Mouse (Mus musculus) CH12.LX (cell line): ENCODE data around the gene Tspan9. TPM values are rescaled to one million over a fixed set of nuclear protein-coding genes. Genes with fewer than 3 reads are reported as not detected.

ENCODE experiments used
- DNase-seq: peaks from one replicate; pipeline ENCODE4 v3.0.0-alpha.2; 2013; ENCODE audit errors: extremely low read depth
- H3K27ac ChIP-seq: 2 replicates; pipeline ENCODE4 v1.5.1; 2012; ENCODE audit warnings: low read depth, mild to moderate bottlenecking, control low read depth, moderate library complexity; ENCODE audit not compliant: insufficient read depth
- H3K27me3 ChIP-seq: replicated peaks from 2 replicates; pipeline ENCODE3; 2012; ENCODE audit warnings: inconsistent platforms
- H3K36me3 ChIP-seq, 2 experiments: replicated peaks in 1 of 2; 2 replicates each; pipeline versions ENCODE3 to v1.6.1; 2012; ENCODE audit warnings: inconsistent platforms in 1 of 2, low read length in 1 of 2, mild to moderate bottlenecking in 1 of 2, mixed read lengths in 1 of 2, moderate library complexity in 1 of 2; ENCODE audit not compliant: control insufficient read depth in 1 of 2, insufficient read depth in 1 of 2
- H3K4me1 ChIP-seq, 2 experiments: 2 replicates each; pipeline ENCODE4 v1.6.1; 2012; ENCODE audit warnings: inconsistent platforms in 1 of 2, moderate library complexity in 1 of 2; ENCODE audit not compliant: insufficient read depth in 2 of 2, control insufficient read depth in 1 of 2
- H3K4me2 ChIP-seq: 2 replicates; pipeline ENCODE4 v1.6.1; 2012; ENCODE audit warnings: low read depth, mild to moderate bottlenecking, control low read depth; ENCODE audit not compliant: poor library complexity, insufficient read depth, severe bottlenecking
- H3K4me3 ChIP-seq, 3 experiments: fragments of 150-350 bp in 1 of 3; sonication (generic) in 1 of 3; replicated peaks in 1 of 3; 2 replicates each; pipeline versions ENCODE3 to v1.5.1; 2011 to 2012; ENCODE audit warnings: low read depth in 2 of 3, low read length in 2 of 3, mild to moderate bottlenecking in 2 of 3, moderate library complexity in 2 of 3, control low read depth in 1 of 3, improper control_type of control experiment in 1 of 3, inconsistent platforms in 1 of 3, mixed read lengths in 1 of 3; ENCODE audit not compliant: poor library complexity in 1 of 3
- H3K79me2 ChIP-seq: replicated peaks from 2 replicates; pipeline ENCODE4 v1.6.1; 2012; ENCODE audit warnings: mild to moderate bottlenecking, moderate library complexity; ENCODE audit not compliant: control insufficient read depth, poor library complexity, insufficient read depth, severe bottlenecking; ENCODE audit errors: extremely low read depth
- H3K9ac ChIP-seq: 2 replicates; pipeline ENCODE4 v1.6.1; 2012; ENCODE audit warnings: low read depth, mild to moderate bottlenecking, control low read depth, moderate library complexity; ENCODE audit not compliant: insufficient read depth
- H3K9me3 ChIP-seq: replicated peaks from 2 replicates; pipeline ENCODE3; 2012; ENCODE audit warnings: low read length, inconsistent platforms, mixed read lengths
- CHD1 ChIP-seq: IDR thresholded peaks from 2 replicates; pipeline ENCODE4 v1.6.1; 2012; ENCODE audit warnings: low read depth, low read length, improper control_type of control experiment, inconsistent platforms
- CTCF ChIP-seq, 2 experiments: IDR thresholded peaks in 1 of 2; conservative IDR thresholded peaks in 1 of 2; 2 replicates each; pipeline ENCODE4 v1.5.1; 2011 to 2012; ENCODE audit warnings: low read depth in 2 of 2, low read length in 2 of 2, improper control_type of control experiment in 1 of 2, inconsistent platforms in 1 of 2, mild to moderate bottlenecking in 1 of 2, moderate library complexity in 1 of 2
- E2F4 ChIP-seq: IDR thresholded peaks from 2 replicates; pipeline ENCODE4 v1.6.1; 2011; ENCODE audit warnings: low read depth, low read length, improper control_type of control experiment; ENCODE audit not compliant: insufficient replicate concordance
- ELF1 ChIP-seq: IDR thresholded peaks from 2 replicates; pipeline ENCODE4 v1.6.1; 2014; ENCODE audit warnings: low read depth, mild to moderate bottlenecking, inconsistent platforms, low read length, improper control_type of control experiment
- ETS1 ChIP-seq: conservative IDR thresholded peaks from 2 replicates; pipeline ENCODE4 v1.6.1; 2012; ENCODE audit warnings: low read depth, mild to moderate bottlenecking, inconsistent platforms, low read length, improper control_type of control experiment, moderate library complexity
- GABPA ChIP-seq: IDR thresholded peaks from 2 replicates; pipeline ENCODE4 v1.6.1; 2012; ENCODE audit warnings: low read depth, low read length, improper control_type of control experiment, inconsistent platforms; ENCODE audit not compliant: insufficient replicate concordance
- IRF4 ChIP-seq: IDR thresholded peaks from 2 replicates; pipeline ENCODE4 v1.6.1; 2014; ENCODE audit warnings: low read depth, mild to moderate bottlenecking, inconsistent platforms, low read length, improper control_type of control experiment
- JUN ChIP-seq: IDR thresholded peaks from 2 replicates; pipeline ENCODE4 v1.6.1; 2011; ENCODE audit warnings: low read depth, mild to moderate bottlenecking, low read length, improper control_type of control experiment, moderate library complexity; ENCODE audit not compliant: insufficient read depth
- KAT2A ChIP-seq: IDR thresholded peaks from 2 replicates; pipeline ENCODE4 v1.6.1; 2012; ENCODE audit warnings: low read length, improper control_type of control experiment, inconsistent platforms; ENCODE audit not compliant: insufficient replicate concordance
- MAFK ChIP-seq: IDR thresholded peaks from 2 replicates; pipeline ENCODE4 v1.6.1; 2011; ENCODE audit warnings: low read length, improper control_type of control experiment; ENCODE audit not compliant: insufficient replicate concordance
- MAX ChIP-seq: IDR thresholded peaks from 2 replicates; pipeline ENCODE4 v1.6.1; 2011; ENCODE audit warnings: low read length, improper control_type of control experiment
- MAZ ChIP-seq: IDR thresholded peaks from 2 replicates; pipeline ENCODE4 v1.6.1; 2012; ENCODE audit warnings: low read depth, mild to moderate bottlenecking, inconsistent platforms, low read length, improper control_type of control experiment, moderate library complexity
- PAX5 ChIP-seq: IDR thresholded peaks from 2 replicates; pipeline ENCODE4 v1.6.1; 2012; ENCODE audit warnings: low read length, inconsistent platforms, mixed read lengths
- POLR2A ChIP-seq: IDR thresholded peaks from 2 replicates; pipeline ENCODE4 v1.6.1; 2011; ENCODE audit warnings: low read depth, mild to moderate bottlenecking, improper control_type of control experiment, low read length
- POLR2AphosphoS2 ChIP-seq: IDR thresholded peaks from 2 replicates; pipeline ENCODE4 v1.6.1; 2011; ENCODE audit warnings: low read depth, low read length, improper control_type of control experiment
- RCOR1 ChIP-seq: conservative IDR thresholded peaks from 2 replicates; pipeline ENCODE4 v1.6.1; 2012; ENCODE audit warnings: low read depth, mild to moderate bottlenecking, inconsistent platforms, low read length, improper control_type of control experiment
- SIN3A ChIP-seq: IDR thresholded peaks from 2 replicates; pipeline ENCODE4 v1.6.1; 2012; ENCODE audit warnings: low read length, improper control_type of control experiment, inconsistent platforms
- SMC3 ChIP-seq: IDR thresholded peaks from 2 replicates; pipeline ENCODE4 v1.6.1; 2011; ENCODE audit warnings: low read depth, low read length, improper control_type of control experiment
- TBP ChIP-seq: conservative IDR thresholded peaks from 2 replicates; pipeline ENCODE4 v1.6.1; 2011; ENCODE audit warnings: low read depth, low read length, improper control_type of control experiment
- UBTF ChIP-seq: IDR thresholded peaks from 2 replicates; pipeline ENCODE4 v1.6.1; 2012; ENCODE audit warnings: low read depth, mild to moderate bottlenecking, inconsistent platforms, low read length, improper control_type of control experiment, moderate library complexity
- USF1 ChIP-seq: IDR thresholded peaks from 2 replicates; pipeline ENCODE4 v1.6.1; 2014; ENCODE audit warnings: low read depth, mild to moderate bottlenecking, inconsistent platforms, low read length, improper control_type of control experiment
- ZC3H11A ChIP-seq: IDR thresholded peaks from 2 replicates; pipeline ENCODE4 v1.6.1; 2012; ENCODE audit warnings: low read depth, mild to moderate bottlenecking, inconsistent platforms, low read length, improper control_type of control experiment
- ZMIZ1 ChIP-seq: IDR thresholded peaks from 2 replicates; pipeline ENCODE4 v1.6.1; 2012; ENCODE audit warnings: low read depth, mild to moderate bottlenecking, inconsistent platforms, low read length, improper control_type of control experiment
- dilution Hi-C: fragments of 300-500 bp; cut with MboI; formaldehyde crosslinking; loops from 2 replicates; pipeline ENCODE4 v1.14.3; 2020; ENCODE audit warnings: low sequenced_read_pairs; ENCODE audit not compliant: extremely low pct_unique_long_range_greater_than_20kb, extremely low pct_ligation_motif_present
- in situ Hi-C: fragments of 300-500 bp; cut with MboI; formaldehyde crosslinking; loops from 3 replicates; pipeline ENCODE4 v1.14.3; 2019; ENCODE audit warnings: low sequenced_read_pairs, low pct_ligation_motif_present, low pct_unique_long_range_greater_than_20kb, mixed read lengths
- polyA plus RNA-seq: library from polyadenylated mRNA; unstranded; fragments of >175 nt; gene quantifications from 2 replicates; pipeline ENCODE4 v1.2.1, GENCODE M21; 2012; ENCODE audit warnings: low read depth; ENCODE audit not compliant: insufficient read length
- total RNA-seq, 2 experiments: library from RNA; depleted of rRNA; stranded (reverse); fragments of 300-350 nt in 1 of 2; fragments of >200 nt in 1 of 2; gene quantifications; 2 replicates each; pipeline ENCODE4 v1.2.3; 2012 to 2014

The Tspan9 gene
- total and polyA plus RNA-seq, 3 experiments = 0.40 to 0.98 (median 0.71) TPM

- H3K27me3 ChIP-seq = peaks cover 6% of the 10 kb centered on the region
- no peaks in the 10 kb centered on the region for H3K79me2 ChIP-seq
- no peak overlapping the region for H3K4me3 ChIP-seq
- no peak overlapping the region for H3K4me2 ChIP-seq
- no peak overlapping the region for H3K9ac ChIP-seq
- no peaks in the 10 kb centered on the region for H3K9me3 ChIP-seq
- TF ChIP-seq TBP (no peak), KAT2A (no peak), JUN (no peak), SIN3A (no peak), USF1 (no peak), CTCF (conservative IDR thresholded peaks at IDR 0.05 in 1 of 2, IDR thresholded peaks at IDR 0.05 in 1 of 2; ENCODE audit: low read depth in 2 of 2, low read length in 2 of 2) (no peak), ELF1 (no peak), ZMIZ1 (no peak), E2F4 (no peak), CHD1 (no peak)
- H3K27ac ChIP-seq = no peak overlapping the region
- no peaks in the 10 kb centered on the region for H3K36me3 ChIP-seq
- H3K4me1 ChIP-seq = peaks cover 0 to 10% of the 10 kb centered on the region in 2 experiments; a peak in 2 of 4 replicates
- dilution Hi-C loops (no loop called here), in situ Hi-C loops (no loop called here)
- no peak for DNase-seq
These were observed 22.2 kb upstream of the Tspan9 start for GRCm38 (mm10) chr6:128165564-128165963.

- in situ Hi-C loops = no loop called here
- no peak for TF ChIP-seq GABPA
- no peak for TF ChIP-seq PAX5
- no peak for TF ChIP-seq SIN3A
- TF ChIP-seq E2F4 = no peak
These were observed 21.2 kb upstream of the Tspan9 start for GRCm38 (mm10) chr6:128164632-128165031.

DNA sequence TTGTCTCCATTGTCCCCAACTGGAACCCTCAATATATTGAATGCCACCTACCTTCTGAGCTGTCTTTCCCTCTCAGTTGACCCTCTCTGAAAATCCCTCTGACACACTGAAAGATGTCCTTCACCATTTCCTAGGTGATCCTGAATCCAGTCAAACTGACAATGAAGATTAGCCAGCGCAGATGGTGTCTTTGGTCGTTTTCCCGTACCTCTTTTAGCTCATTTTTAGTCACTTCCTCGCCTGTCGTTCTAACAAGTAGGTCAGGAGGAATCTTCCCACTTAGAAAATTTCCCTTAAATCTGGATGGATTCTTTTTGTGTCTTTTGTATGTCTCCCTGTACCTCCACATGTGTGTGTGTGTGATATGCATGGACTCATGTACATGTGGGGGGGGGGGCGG lies 15.7 kb upstream of the Tspan9 start:
- in situ Hi-C loops (no loop called here), dilution Hi-C loops (no loop called here)
- H3K4me1 ChIP-seq = peaks cover 0 to 8% of the 10 kb centered on the region in 2 experiments; a peak in 2 of 4 replicates
- no peak overlapping the region for H3K9ac ChIP-seq
- H3K27me3 ChIP-seq = peaks cover 7% of the 10 kb centered on the region
- no peaks in the 10 kb centered on the region for H3K79me2 ChIP-seq
- DNase-seq = no peak
- no peak overlapping the region for H3K4me2 ChIP-seq
- TF ChIP-seq PAX5 (no peak), RCOR1 (no peak), IRF4 (no peak), SMC3 (no peak), ZC3H11A (no peak), POLR2A (no peak), MAFK (no peak), UBTF (no peak), MAX (no peak), USF1 (no peak), ELF1 (no peak), POLR2AphosphoS2 (no peak), ETS1 (no peak), JUN (no peak), MAZ (no peak)
- peaks cover 2% of the 10 kb centered on the region for H3K9me3 ChIP-seq
- H3K4me3 ChIP-seq = no peak overlapping the region
- no peaks in the 10 kb centered on the region for H3K36me3 ChIP-seq
- no peak overlapping the region for H3K27ac ChIP-seq

More at GRCm38 (mm10) chr6:128164632-128165031, 21.2 kb upstream of the Tspan9 start:
- Histone ChIP-seq H3K36me3 (no peaks in the 10 kb centered on the region), H3K4me3 (no peak overlapping the region), H3K79me2 (no peaks in the 10 kb centered on the region), H3K27ac (no peak overlapping the region), H3K4me1 (peaks cover 0 to 10% of the 10 kb centered on the region in 2 experiments; a peak in 2 of 4 replicates), H3K27me3 (peaks cover 6% of the 10 kb centered on the region), H3K9me3 (no peaks in the 10 kb centered on the region), H3K9ac (no peak overlapping the region), H3K4me2 (no peak overlapping the region)
- dilution Hi-C loops = no loop called here
- no peak for DNase-seq
